Mouse (Mus musculus): Measurements from ENCODE around the gene Mrpl18.

- TF ChIP-seq CTCF (IDR thresholded peaks at IDR 0.05; ENCODE audit: borderline replicate concordance, extremely low read depth, insufficient read depth, insufficient read length) (no peak), POLR2A (IDR thresholded peaks at IDR 0.05; ENCODE audit: borderline replicate concordance, extremely low read depth, insufficient read depth, insufficient read length, poor library complexity, severe bottlenecking) (no peak)
Observed at GRCm38 (mm10) chr17:12963476-12963875, 47.3 kb upstream of the Mrpl18 start.

Data from brain, embryonic 14.5 days (tissue).